Mouse (Mus musculus) ES-E14 (cell line): ENCODE results near the gene Ociad2.

Source experiments
- CHD2 ChIP-seq: IDR thresholded peaks from 2 replicates; pipeline ENCODE4 v1.6.1; 2014; ENCODE audit warnings: mild to moderate bottlenecking, low read depth, low read length, inconsistent platforms
- MAFK ChIP-seq: IDR thresholded peaks from 2 replicates; pipeline ENCODE4 v1.6.1; 2014; ENCODE audit warnings: mild to moderate bottlenecking, low read depth, low read length, inconsistent platforms; ENCODE audit not compliant: insufficient read depth
- ZC3H11A ChIP-seq: IDR thresholded peaks from 2 replicates; pipeline ENCODE4 v1.6.1; 2012; ENCODE audit warnings: low read depth, mild to moderate bottlenecking, inconsistent platforms, low read length, borderline replicate concordance
- ZNF384 ChIP-seq: IDR thresholded peaks from 2 replicates; pipeline ENCODE4 v1.6.1; 2012; ENCODE audit warnings: low read depth, low read length, inconsistent platforms

DNA sequence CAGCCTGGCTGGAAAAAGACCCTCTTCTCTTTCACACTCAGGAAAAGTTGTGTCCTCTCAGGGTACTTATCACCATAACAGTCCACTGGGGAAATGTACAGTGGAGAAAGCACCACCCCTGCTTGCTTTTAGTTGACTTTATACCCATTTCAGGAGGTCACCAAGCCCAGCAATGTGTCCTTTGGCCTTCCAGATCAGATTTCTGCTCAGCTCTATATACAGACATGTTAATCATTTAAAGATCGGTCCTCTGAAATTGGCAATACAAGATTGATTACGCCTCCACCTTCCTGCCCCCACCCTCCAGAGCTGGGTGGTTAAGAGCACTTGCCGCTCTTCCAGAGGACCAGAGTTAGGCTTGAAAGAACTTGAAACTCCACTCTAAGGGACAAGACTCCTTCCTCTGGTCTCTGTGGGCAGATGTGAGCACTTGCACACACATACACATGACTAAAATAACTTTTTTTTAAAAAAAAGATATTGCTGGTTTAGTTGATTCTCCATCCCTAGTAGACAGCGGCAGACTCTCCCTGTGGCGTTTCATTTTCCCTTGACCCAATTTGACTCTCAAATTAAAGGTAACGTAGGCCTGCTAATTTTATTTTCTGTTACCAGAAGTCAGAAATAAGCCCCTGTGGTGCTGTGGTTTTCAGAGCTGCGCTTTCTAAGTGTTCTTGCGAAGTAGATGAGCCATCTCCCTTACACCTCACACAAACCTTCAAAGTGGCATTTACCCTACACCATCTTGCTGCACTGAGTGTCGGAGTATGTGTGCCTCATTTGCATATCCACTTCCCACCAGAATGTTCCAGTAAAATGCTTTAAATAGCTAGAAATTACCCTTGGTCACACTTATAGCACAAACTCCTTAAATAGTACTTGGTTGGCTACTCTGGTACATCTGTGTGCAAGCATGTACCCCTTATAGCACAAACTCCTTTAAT is 777 bp downstream of the Ociad2 start:
- TF ChIP-seq CHD2 (no peak), ZNF384 (no peak), ZC3H11A (no peak), MAFK (no peak)
